Mouse (Mus musculus): Measurements from ENCODE around the gene Itgb1. TPM values are rescaled to one million over a fixed set of nuclear protein-coding genes. Genes with fewer than 3 reads are reported as not detected.

Itgb1 gene
- total and polyA plus RNA-seq, 3 experiments: 73.7 to 189 (median 114) TPM

GRCm38 (mm10) chr8:128709261-128709660 lies 23.8 kb downstream of the Itgb1 start:
- no peaks in the 10 kb centered on the region for H3K4me1 ChIP-seq (ENCODE audit: control insufficient read depth in 1 of 2, insufficient read depth in 2 of 2, low read length in 2 of 2)

GRCm38 (mm10) chr8:128716184-128716583 lies 30.7 kb downstream of the Itgb1 start:
- no peak overlapping the region for H3K9ac ChIP-seq (ENCODE audit: control insufficient read depth, low read depth, low read length, poor library complexity, severe bottlenecking)
- H3K27ac ChIP-seq (ENCODE audit: control insufficient read depth, low read depth, low read length): no peak overlapping the region
- H3K27me3 ChIP-seq (ENCODE audit: control insufficient read depth in 1 of 2, insufficient read depth in 2 of 2, low read length in 2 of 2): no peaks in the 10 kb centered on the region
- H3K36me3 ChIP-seq (ENCODE audit: control insufficient read depth in 1 of 2, insufficient read depth in 2 of 2, low read length in 2 of 2): peaks cover 0 to 38% of the 10 kb centered on the region in 2 experiments; a peak in 3 of 4 replicates
- no peak for TF ChIP-seq TBP (IDR thresholded peaks at IDR 0.05; ENCODE audit: low read depth, low read length)
- no peak for TF ChIP-seq GATA1 (IDR thresholded peaks at IDR 0.05; ENCODE audit: low read depth, low read length)
- TF ChIP-seq POLR2AphosphoS5 (IDR thresholded peaks at IDR 0.05; ENCODE audit: borderline replicate concordance, low read depth, low read length): no peak
- no peak for TF ChIP-seq MAZ (IDR thresholded peaks at IDR 0.05; ENCODE audit: low read depth, low read length)
- peaks cover 1% of the 10 kb centered on the region; the same call in 1 of the 2 replicates for H3K79me2 ChIP-seq (ENCODE audit: control insufficient read depth, insufficient read depth, low read length, poor library complexity)
- no peaks in the 10 kb centered on the region; a peak in 1 of 4 replicates for H3K4me1 ChIP-seq (ENCODE audit: control insufficient read depth in 1 of 2, insufficient read depth in 2 of 2, low read length in 2 of 2)
- H3K9me3 ChIP-seq (replicated peaks; ENCODE audit: insufficient read depth, low read length): no peaks in the 10 kb centered on the region
- no peak for DNase-seq (ENCODE audit: low read depth, low spot score)
- H3K4me3 ChIP-seq (ENCODE audit: control insufficient read depth in 1 of 2, insufficient read depth in 1 of 2, low read depth in 2 of 2, low read length in 2 of 2): no peak overlapping the region

More at GRCm38 (mm10) chr8:128709261-128709660, 23.8 kb downstream of the Itgb1 start:
- H3K9ac ChIP-seq (ENCODE audit: control insufficient read depth, low read depth, low read length, poor library complexity, severe bottlenecking): no peak overlapping the region
- H3K4me3 ChIP-seq (ENCODE audit: control insufficient read depth in 1 of 2, insufficient read depth in 1 of 2, low read depth in 2 of 2, low read length in 2 of 2): no peak overlapping the region
- H3K27ac ChIP-seq (ENCODE audit: control insufficient read depth, low read depth, low read length): no peak overlapping the region
- H3K36me3 ChIP-seq (ENCODE audit: control insufficient read depth in 1 of 2, insufficient read depth in 2 of 2, low read length in 2 of 2): peaks cover 6 to 24% of the 10 kb centered on the region in 2 experiments
- DNase-seq (ENCODE audit: low read depth, low spot score): peak; percentile 83
- H3K27me3 ChIP-seq (ENCODE audit: control insufficient read depth in 1 of 2, insufficient read depth in 2 of 2, low read length in 2 of 2): no peaks in the 10 kb centered on the region
- no peak for TF ChIP-seq TAL1 (IDR thresholded peaks at IDR 0.05; ENCODE audit: low read length)
- TF ChIP-seq ZMIZ1 (IDR thresholded peaks at IDR 0.05; ENCODE audit: low read depth, low read length): no peak
- no peak for TF ChIP-seq JUND (IDR thresholded peaks at IDR 0.05; ENCODE audit: low read depth, low read length)
- TF ChIP-seq POLR2AphosphoS5 (IDR thresholded peaks at IDR 0.05; ENCODE audit: borderline replicate concordance, low read depth, low read length): no peak
- TF ChIP-seq MAFK (IDR thresholded peaks at IDR 0.05; ENCODE audit: borderline replicate concordance, low read depth, low read length): no peak
- TF ChIP-seq NRF1 (IDR thresholded peaks at IDR 0.05; ENCODE audit: insufficient read depth, low read depth, low read length, poor library complexity, severe bottlenecking): no peak
- no peak for TF ChIP-seq USF1 (IDR thresholded peaks at IDR 0.05; ENCODE audit: low read depth, low read length)
- TF ChIP-seq NELFE (IDR thresholded peaks at IDR 0.05; ENCODE audit: low read depth, low read length): no peak
- TF ChIP-seq MEF2A (IDR thresholded peaks at IDR 0.05; ENCODE audit: extremely low read depth, insufficient replicate concordance, low read depth, low read length, poor library complexity, severe bottlenecking): no peak
- 0 out of 2 replicates have a peak, but pooled peaks have one; percentile 28 for TF ChIP-seq MXI1 (IDR thresholded peaks at IDR 0.05; ENCODE audit: low read depth, low read length)
- TF ChIP-seq RAD21 (IDR thresholded peaks at IDR 0.05; ENCODE audit: low read depth, low read length): peak; percentile 86
- TF ChIP-seq ZNF384 (IDR thresholded peaks at IDR 0.05; ENCODE audit: low read depth, low read length): 0 out of 2 replicates have a peak, but pooled peaks have one; percentile 25
- TF ChIP-seq UBTF (IDR thresholded peaks at IDR 0.05; ENCODE audit: borderline replicate concordance, insufficient read depth, low read depth, low read length): no peak
- TF ChIP-seq CHD2 (IDR thresholded peaks at IDR 0.05; ENCODE audit: low read length): no peak
- no peak for TF ChIP-seq SIN3A (IDR thresholded peaks at IDR 0.05; ENCODE audit: low read length)
- peak; percentile 73 for TF ChIP-seq ZC3H11A (IDR thresholded peaks at IDR 0.05; ENCODE audit: low read depth, low read length)
- peak; percentile 89 for TF ChIP-seq SMC3 (IDR thresholded peaks at IDR 0.05; ENCODE audit: low read depth, low read length)
- TF ChIP-seq EP300 (IDR thresholded peaks at IDR 0.05; ENCODE audit: low read depth in 1 of 2, low read length in 2 of 2): no peak
- TF ChIP-seq ZKSCAN1 (IDR thresholded peaks at IDR 0.05; ENCODE audit: low read depth, low read length): no peak
- no peak for TF ChIP-seq MYB (IDR thresholded peaks at IDR 0.05; ENCODE audit: low read depth, low read length)
- peak; percentile 74 to 85 (median 81) for TF ChIP-seq CTCF (IDR thresholded peaks at IDR 0.05 in 2 of 3, conservative IDR thresholded peaks at IDR 0.05 in 1 of 3; ENCODE audit: control insufficient read depth in 1 of 3, insufficient read depth in 1 of 3, low read depth in 2 of 3, low read length in 3 of 3, poor library complexity in 1 of 3, severe bottlenecking in 1 of 3)
- H3K79me2 ChIP-seq (ENCODE audit: control insufficient read depth, insufficient read depth, low read length, poor library complexity): peaks cover 1% of the 10 kb centered on the region; the same call in 1 of the 2 replicates
- H3K9me3 ChIP-seq (replicated peaks; ENCODE audit: insufficient read depth, low read length): no peaks in the 10 kb centered on the region

All from MEL (cell line).